Mouse (Mus musculus) C2C12 (cell line): ENCODE measurements around the gene Arid5b.

Experiments used
- CEBPB ChIP-seq: IDR thresholded peaks from one replicate; pipeline ENCODE4 v1.6.1; 2011; ENCODE audit warnings: low read depth, mild to moderate bottlenecking, control low read depth, moderate library complexity
- CTCF ChIP-seq: IDR thresholded peaks from one replicate; pipeline ENCODE4 v1.5.1; 2011; ENCODE audit not compliant: control insufficient read depth, insufficient read depth, insufficient read length
- FOSL1 ChIP-seq: IDR thresholded peaks from one replicate; pipeline ENCODE4 v1.8.0; 2011; ENCODE audit warnings: mild to moderate bottlenecking, low read length; ENCODE audit not compliant: poor library complexity, insufficient read depth, severe bottlenecking
- MAX ChIP-seq: IDR thresholded peaks from one replicate; pipeline ENCODE4 v1.6.1; 2011; ENCODE audit warnings: mild to moderate bottlenecking, control low read depth
- MYOD1 ChIP-seq: IDR thresholded peaks from one replicate; pipeline ENCODE4 v1.6.1; 2011; ENCODE audit warnings: low read depth; ENCODE audit not compliant: control insufficient read depth, insufficient read length
- USF1 ChIP-seq: IDR thresholded peaks from one replicate; pipeline ENCODE4 v1.6.1; 2011; ENCODE audit warnings: low read depth, mild to moderate bottlenecking, control low read depth, moderate library complexity

DNA sequence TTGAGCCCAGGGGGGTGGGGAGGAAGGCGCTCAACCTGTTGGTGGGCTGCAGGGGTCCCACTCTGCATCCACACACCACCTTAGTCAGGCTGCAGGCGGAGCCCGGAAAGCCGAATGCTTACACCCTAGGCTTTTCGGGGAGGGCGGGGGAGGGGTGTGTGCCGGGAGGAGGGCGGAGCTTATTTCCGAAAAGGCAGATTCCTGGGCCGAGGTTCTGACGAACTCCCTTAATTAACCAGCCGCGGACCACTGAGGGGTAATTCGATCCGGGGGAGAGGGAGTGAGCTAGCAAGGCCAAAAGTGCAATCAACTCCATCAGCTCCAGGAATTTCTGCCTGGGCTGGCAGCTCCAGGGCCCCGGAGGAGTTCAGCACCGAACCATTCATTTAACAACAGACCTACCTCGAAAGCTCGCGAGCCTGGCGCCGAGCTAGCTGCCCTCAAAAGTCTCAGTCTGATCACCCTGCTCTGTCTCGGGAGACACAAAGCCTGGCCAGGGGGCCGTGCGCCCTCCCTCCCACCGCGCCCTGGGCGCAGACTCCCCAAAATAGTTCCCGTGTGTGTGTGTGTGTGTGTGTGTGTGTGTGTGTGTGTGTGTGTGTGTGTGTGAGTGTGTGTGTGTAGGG lies 2.1 kb downstream of the Arid5b start:
- TF ChIP-seq CTCF, result no peak
- TF ChIP-seq MAX, result no peak
- no peak for TF ChIP-seq CEBPB
- no peak for TF ChIP-seq USF1
- no peak for TF ChIP-seq MYOD1
- no peak for TF ChIP-seq FOSL1
